Mouse (Mus musculus): ENCODE results near the gene Crybg2. TPM values are rescaled to one million over a fixed set of nuclear protein-coding genes. Genes with fewer than 3 reads are reported as not detected.

Crybg2 gene
- polyA plus RNA-seq, 1 experiment: 1.0 TPM

DNA sequence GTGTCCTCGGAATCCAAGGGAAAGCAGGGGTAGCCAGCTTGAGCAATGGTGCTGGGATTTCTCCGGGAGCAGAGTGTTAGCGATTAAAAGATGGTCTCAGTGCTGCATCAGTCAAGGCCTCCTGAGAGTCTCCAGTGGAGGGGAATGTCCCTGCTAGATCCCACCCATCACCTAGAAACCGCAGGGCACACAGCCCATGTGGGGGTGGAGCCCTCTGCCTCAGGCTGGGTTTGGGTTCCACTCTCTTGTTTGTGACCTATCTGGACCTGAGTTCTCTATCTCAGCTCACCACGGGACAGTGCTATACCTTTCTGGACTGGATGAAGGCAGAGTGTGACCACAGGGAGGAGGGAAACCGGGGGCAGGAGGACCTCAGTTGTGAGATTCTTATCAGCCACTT, 1.7 kb upstream of the Crybg2 start:
- no peak for TF ChIP-seq POLR2A (IDR thresholded peaks at IDR 0.05; ENCODE audit: low read depth, low read length)
- no peak for TF ChIP-seq CTCF (conservative IDR thresholded peaks at IDR 0.05; ENCODE audit: insufficient read depth, insufficient read length, low read depth, low read length)
- Histone ChIP-seq H3K27ac (ENCODE audit: insufficient read depth, low read depth, low read length) (no peak overlapping the region), H3K4me3 (ENCODE audit: insufficient read depth, low read depth, low read length) (no peak overlapping the region), H3K4me1 (ENCODE audit: control insufficient read depth, insufficient read depth, low read length) (no peaks in the 10 kb centered on the region), H3K27me3 (replicated peaks; ENCODE audit: control insufficient read depth, insufficient read depth, low read length) (no peaks in the 10 kb centered on the region), H3K36me3 (ENCODE audit: control insufficient read depth, insufficient read depth, low read length) (no peaks in the 10 kb centered on the region)
- WGBS: 86% methylated on average over 6 of the region's 6 CpGs
- no peak for DNase-seq

DNA sequence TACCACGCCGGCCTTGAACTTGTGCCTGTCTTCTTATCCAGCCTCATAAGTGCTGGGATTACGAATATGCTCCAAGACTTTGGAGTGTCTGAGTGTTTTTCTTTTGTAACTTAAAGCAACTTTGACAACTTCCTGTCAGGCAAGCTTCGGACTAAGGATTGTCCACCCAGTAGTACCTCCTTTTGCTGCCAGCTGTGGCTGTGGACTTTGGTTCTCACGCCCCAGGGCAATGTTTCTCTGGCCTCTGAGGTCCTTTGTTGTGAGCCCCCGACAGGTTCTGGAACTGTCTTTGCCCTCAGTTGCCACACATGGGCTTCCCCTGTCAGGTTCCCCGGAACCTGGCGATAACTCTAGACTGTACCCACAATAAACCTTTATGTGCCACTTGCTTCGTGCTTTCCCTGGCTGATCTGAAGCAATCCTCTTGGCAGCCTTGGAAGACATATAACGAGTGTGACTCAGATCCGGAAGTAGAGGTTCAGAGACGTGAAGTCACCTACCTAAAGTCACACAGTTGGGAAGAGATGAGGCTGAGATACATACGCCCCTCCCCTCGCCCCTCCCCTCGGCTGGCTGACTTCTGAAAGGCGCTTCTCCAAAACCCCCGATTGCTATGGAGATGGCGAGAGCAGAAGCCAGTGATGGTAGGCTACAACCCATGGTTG, 683 bp downstream of the Crybg2 start:
- TF ChIP-seq POLR2A (IDR thresholded peaks at IDR 0.05; ENCODE audit: low read depth, low read length) (no peak), CTCF (conservative IDR thresholded peaks at IDR 0.05; ENCODE audit: insufficient read depth, insufficient read length, low read depth, low read length) (no peak)
- DNase-seq: peak; percentile 69
- Histone ChIP-seq H3K27me3 (replicated peaks; ENCODE audit: control insufficient read depth, insufficient read depth, low read length) (no peaks in the 10 kb centered on the region), H3K27ac (ENCODE audit: insufficient read depth, low read depth, low read length) (no peak overlapping the region), H3K36me3 (ENCODE audit: control insufficient read depth, insufficient read depth, low read length) (no peaks in the 10 kb centered on the region), H3K4me1 (ENCODE audit: control insufficient read depth, insufficient read depth, low read length) (no peaks in the 10 kb centered on the region; the same call in 1 of the 2 replicates), H3K4me3 (ENCODE audit: insufficient read depth, low read depth, low read length) (no peak overlapping the region)
- WGBS: 64% methylated on average over 18 of the region's 18 CpGs

DNA sequence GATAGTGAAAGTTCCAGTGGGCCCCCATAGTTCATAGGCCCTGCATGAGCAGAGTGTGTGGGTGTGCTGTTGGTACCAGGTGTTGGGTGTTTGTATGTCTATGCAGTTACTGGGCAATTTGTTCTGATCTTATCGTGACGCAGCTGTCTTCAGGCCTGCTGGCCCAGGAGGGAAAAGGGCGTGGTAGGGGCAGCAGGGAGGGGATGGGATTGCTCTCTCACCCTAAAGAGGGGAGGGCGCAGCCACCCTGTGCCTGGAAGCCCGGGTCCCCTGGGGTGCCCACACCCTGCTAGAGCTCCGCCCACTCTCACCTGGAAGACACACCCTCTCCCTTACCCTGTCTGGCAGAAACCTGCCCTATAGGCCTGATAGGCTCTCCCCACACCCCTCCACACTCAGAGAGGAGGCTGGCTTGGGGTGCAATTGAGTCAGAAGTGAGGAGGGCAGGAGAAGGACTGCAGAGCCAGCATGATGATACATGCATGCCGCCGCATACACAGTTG, 1.4 kb downstream of the Crybg2 start:
- 72% methylated on average over 8 of the region's 8 CpGs for WGBS
- Histone ChIP-seq H3K4me3 (ENCODE audit: insufficient read depth, low read depth, low read length) (no peak overlapping the region), H3K36me3 (ENCODE audit: control insufficient read depth, insufficient read depth, low read length) (no peaks in the 10 kb centered on the region), H3K4me1 (ENCODE audit: control insufficient read depth, insufficient read depth, low read length) (no peaks in the 10 kb centered on the region; the same call in 1 of the 2 replicates), H3K27ac (ENCODE audit: insufficient read depth, low read depth, low read length) (no peak overlapping the region), H3K27me3 (replicated peaks; ENCODE audit: control insufficient read depth, insufficient read depth, low read length) (no peaks in the 10 kb centered on the region)
- DNase-seq: no peak
- TF ChIP-seq CTCF (conservative IDR thresholded peaks at IDR 0.05; ENCODE audit: insufficient read depth, insufficient read length, low read depth, low read length) (no peak), POLR2A (IDR thresholded peaks at IDR 0.05; ENCODE audit: low read depth, low read length) (no peak)

DNA sequence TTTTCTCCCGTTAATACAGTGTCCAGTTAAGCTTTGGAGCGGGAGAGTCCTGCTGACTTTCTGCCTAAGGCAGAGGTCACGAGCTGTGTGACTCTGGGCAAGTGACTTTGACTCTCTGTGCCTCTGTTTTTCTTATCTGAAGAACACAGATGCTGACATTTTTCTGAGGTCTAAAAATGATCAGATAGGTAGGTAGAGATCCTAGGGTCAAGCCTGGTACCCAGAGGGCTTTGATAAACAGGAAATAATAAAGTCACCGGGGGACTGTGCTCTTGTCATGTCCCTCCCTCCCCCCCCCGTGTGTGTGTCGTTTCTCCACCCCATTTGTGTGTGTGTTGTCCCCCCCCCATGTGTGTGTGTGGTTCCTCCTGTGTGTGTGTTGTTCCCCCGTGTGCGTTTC, 1.9 kb downstream of the Crybg2 start:
- no peaks in the 10 kb centered on the region for H3K36me3 ChIP-seq (ENCODE audit: control insufficient read depth, insufficient read depth, low read length)
- H3K4me1 ChIP-seq (ENCODE audit: control insufficient read depth, insufficient read depth, low read length): peaks cover 1% of the 10 kb centered on the region; the same call in 1 of the 2 replicates
- H3K4me3 ChIP-seq (ENCODE audit: insufficient read depth, low read depth, low read length): no peak overlapping the region
- H3K27ac ChIP-seq (ENCODE audit: insufficient read depth, low read depth, low read length): no peak overlapping the region
- TF ChIP-seq CTCF (conservative IDR thresholded peaks at IDR 0.05; ENCODE audit: insufficient read depth, insufficient read length, low read depth, low read length) (no peak), POLR2A (IDR thresholded peaks at IDR 0.05; ENCODE audit: low read depth, low read length) (no peak)
- WGBS: 65% methylated on average over 8 of the region's 8 CpGs
- DNase-seq: no peak
- H3K27me3 ChIP-seq (replicated peaks; ENCODE audit: control insufficient read depth, insufficient read depth, low read length): no peaks in the 10 kb centered on the region

- peaks cover 3% of the 10 kb centered on the region; the same call in 1 of the 2 replicates for H3K4me1 ChIP-seq (ENCODE audit: control insufficient read depth, insufficient read depth, low read length)
- no peak overlapping the region for H3K27ac ChIP-seq (ENCODE audit: insufficient read depth, low read depth, low read length)
- no peaks in the 10 kb centered on the region for H3K36me3 ChIP-seq (ENCODE audit: control insufficient read depth, insufficient read depth, low read length)
- TF ChIP-seq POLR2A (IDR thresholded peaks at IDR 0.05; ENCODE audit: low read depth, low read length) (no peak), CTCF (conservative IDR thresholded peaks at IDR 0.05; ENCODE audit: insufficient read depth, insufficient read length, low read depth, low read length) (no peak)
- WGBS: 17% methylated on average over 23 of the region's 23 CpGs
- no peaks in the 10 kb centered on the region for H3K27me3 ChIP-seq (replicated peaks; ENCODE audit: control insufficient read depth, insufficient read depth, low read length)
- H3K4me3 ChIP-seq (ENCODE audit: insufficient read depth, low read depth, low read length): no peak overlapping the region
- peak; percentile 48 for DNase-seq
These were observed 4.9 kb downstream of the Crybg2 start for GRCm38 (mm10) chr4:134065431-134066004.

GRCm38 (mm10) chr4:134067383-134067782, 6.8 kb downstream of the Crybg2 start:
- Histone ChIP-seq H3K36me3 (ENCODE audit: control insufficient read depth, insufficient read depth, low read length) (no peaks in the 10 kb centered on the region), H3K4me3 (ENCODE audit: insufficient read depth, low read depth, low read length) (no peak overlapping the region), H3K27me3 (replicated peaks; ENCODE audit: control insufficient read depth, insufficient read depth, low read length) (no peaks in the 10 kb centered on the region), H3K27ac (ENCODE audit: insufficient read depth, low read depth, low read length) (no peak overlapping the region), H3K4me1 (ENCODE audit: control insufficient read depth, insufficient read depth, low read length) (peaks cover 3% of the 10 kb centered on the region; the same call in 1 of the 2 replicates)
- DNase-seq: peak; percentile 74
- TF ChIP-seq POLR2A (IDR thresholded peaks at IDR 0.05; ENCODE audit: low read depth, low read length) (no peak), CTCF (conservative IDR thresholded peaks at IDR 0.05; ENCODE audit: insufficient read depth, insufficient read length, low read depth, low read length) (no peak)
- 64% methylated on average over 8 of the region's 8 CpGs for WGBS

DNA sequence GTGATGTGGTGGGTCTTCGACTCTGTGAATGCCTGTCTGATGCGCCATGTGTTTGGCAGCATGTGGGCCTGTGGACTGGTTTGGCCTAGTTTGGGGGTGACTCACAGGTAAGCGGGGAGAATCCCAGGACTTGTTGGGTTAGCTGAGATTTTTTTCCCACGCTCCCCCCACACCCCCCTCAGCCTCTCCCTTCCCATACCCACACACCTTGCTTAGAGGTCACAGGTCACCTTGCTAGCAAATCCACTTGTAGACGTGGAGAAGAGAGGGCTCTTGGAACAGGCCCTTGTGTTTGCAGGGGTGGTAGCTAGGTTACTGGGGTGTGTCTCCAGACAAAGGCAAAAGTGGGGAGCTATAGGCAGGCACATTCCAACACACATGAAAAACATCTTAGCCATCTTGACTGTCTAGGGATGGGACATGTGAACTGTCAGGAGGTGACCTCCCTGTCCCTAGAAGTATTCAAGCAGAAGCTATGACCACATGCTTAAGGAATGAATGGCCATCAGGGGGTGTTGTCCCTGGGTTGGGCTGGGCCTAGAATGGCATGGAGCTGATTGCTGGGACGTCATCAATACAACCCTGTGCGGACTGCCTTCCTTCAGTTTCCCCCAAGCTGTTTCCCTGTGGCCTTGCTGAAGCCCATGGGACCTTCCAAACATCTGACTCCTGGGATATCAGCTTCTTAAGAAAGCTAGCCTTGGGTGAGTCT, 7.4 kb downstream of the Crybg2 start:
- Histone ChIP-seq H3K36me3 (ENCODE audit: control insufficient read depth, insufficient read depth, low read length) (no peaks in the 10 kb centered on the region), H3K4me3 (ENCODE audit: insufficient read depth, low read depth, low read length) (no peak overlapping the region), H3K4me1 (ENCODE audit: control insufficient read depth, insufficient read depth, low read length) (peaks cover 3% of the 10 kb centered on the region; the same call in 1 of the 2 replicates), H3K27me3 (replicated peaks; ENCODE audit: control insufficient read depth, insufficient read depth, low read length) (no peaks in the 10 kb centered on the region), H3K27ac (ENCODE audit: insufficient read depth, low read depth, low read length) (no peak overlapping the region)
- no peak for DNase-seq
- 86% methylated on average over 7 of the region's 7 CpGs for WGBS
- TF ChIP-seq POLR2A (IDR thresholded peaks at IDR 0.05; ENCODE audit: low read depth, low read length) (no peak), CTCF (conservative IDR thresholded peaks at IDR 0.05; ENCODE audit: insufficient read depth, insufficient read length, low read depth, low read length) (no peak)

All from kidney, adult 2 months (tissue).